Mouse (Mus musculus): ENCODE data around the gene Slc9a1. TPM values are rescaled to one million over a fixed set of nuclear protein-coding genes. Genes with fewer than 3 reads are reported as not detected.

Slc9a1 gene
- total RNA-seq, 2 experiments from 2014 or later, result 59.6 to 62.8 TPM

DNA sequence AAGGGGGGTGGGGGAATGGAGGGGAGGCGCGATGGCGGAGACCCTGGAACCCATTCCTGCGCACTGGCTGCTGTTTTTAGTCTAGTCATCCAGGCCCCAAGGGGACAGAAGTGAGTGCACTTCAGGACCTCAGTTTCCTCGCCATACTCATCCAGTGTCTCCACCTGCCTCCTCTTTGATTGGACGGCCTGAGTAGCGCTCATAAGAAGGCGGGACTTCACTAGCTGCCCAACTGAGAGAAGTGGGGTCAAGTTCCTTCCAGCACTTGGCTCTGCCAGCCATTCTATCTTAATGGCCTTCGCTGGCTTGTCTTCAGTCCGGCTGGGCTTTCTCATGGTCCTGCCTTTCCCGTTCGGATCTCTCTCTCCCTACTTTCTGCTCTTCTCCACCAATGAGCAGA, 99.6 kb downstream of the Slc9a1 start:
- DNase-seq (ENCODE audit: extremely low spot score in 1 of 2, low spot score in 1 of 2), result no peak

- no peak for DNase-seq (ENCODE audit: extremely low spot score in 1 of 2, low spot score in 1 of 2)
Observed at GRCm38 (mm10) chr4:133471135-133471821, 101.8 kb downstream of the Slc9a1 start.

Small RNA genes within 50 kb of the gene (microRNA-seq; reads per million reads assigned to microRNA genes)
- gene Mir5122, result 6.1 to 8.0 reads per million in 2 experiments

Other genes with a start within 250 kb of the Slc9a1 start
- gene Wasf2, start 239.2 kb upstream of the Slc9a1 start, total RNA-seq (2021), result 10 to 100 TPM; 28.9 to 32.8 TPM
- 1 to 10 TPM; 2.8 to 5.6 TPM for gene Cd164l2, start 157.6 kb upstream of the Slc9a1 start, total RNA-seq (2021)
- gene Gpr3, start 157.2 kb upstream of the Slc9a1 start, total RNA-seq (2021), result 1 to 10 TPM; 5.3 to 8.2 TPM
- gene Map3k6, start 128.9 kb upstream of the Slc9a1 start, total RNA-seq (2021), result 1 to 10 TPM; 3.0 to 6.0 TPM
- under 1 TPM; 0.37 to 0.54 TPM for gene Sytl1, start 106.6 kb upstream of the Slc9a1 start, total RNA-seq (2021)
- gene Tmem222, start 91.9 kb upstream of the Slc9a1 start, total RNA-seq (2021), result 10 to 100 TPM; 85.7 to 92.6 TPM
- 10 to 100 TPM; 84.4 to 85.8 TPM for gene Wdtc1, start 16.2 kb upstream of the Slc9a1 start, total RNA-seq (2021)
- gene Tent5b, start 110.4 kb downstream of the Slc9a1 start, total RNA-seq (2021), result not detected
- gene Trnp1, start 128.8 kb downstream of the Slc9a1 start, total RNA-seq (2021), result 100 to 1,000 TPM; 183 to 201 TPM
- gene Kdf1, start 149.3 kb downstream of the Slc9a1 start, total RNA-seq (2021), result not detected
- gene Nudc, start 176.3 kb downstream of the Slc9a1 start, total RNA-seq (2021), result 100 to 1,000 TPM; 117 TPM
- not detected for gene Nr0b2, start 183.7 kb downstream of the Slc9a1 start, total RNA-seq (2021)
- 1 to 10 TPM; 8.2 to 9.5 TPM for gene Gpatch3, start 205.0 kb downstream of the Slc9a1 start, total RNA-seq (2021)
- 10 to 100 TPM; 10.0 to 10.2 TPM for gene Gpn2, start 214.7 kb downstream of the Slc9a1 start, total RNA-seq (2021)
- gene Sfn, start 232.5 kb downstream of the Slc9a1 start, total RNA-seq (2021), result 1 to 10 TPM; 1.5 to 1.9 TPM

All from layer of hippocampus, postnatal 25 days (tissue).